Mouse (Mus musculus) frontal cortex, postnatal 25 days (tissue): ENCODE measurements around the gene Tceal1.
"Not testable (repeated sequence)": the region's sequence is repeated elsewhere in the genome, so short reads cannot be mapped to it uniquely, and the experiment has no call there.

Experiments used
- DNase-seq, 2 experiments: peaks; one replicate each; pipeline ENCODE4 v3.0.0; 2022; ENCODE audit warnings: low spot score in 2 of 2

The Tceal1 gene

DNA sequence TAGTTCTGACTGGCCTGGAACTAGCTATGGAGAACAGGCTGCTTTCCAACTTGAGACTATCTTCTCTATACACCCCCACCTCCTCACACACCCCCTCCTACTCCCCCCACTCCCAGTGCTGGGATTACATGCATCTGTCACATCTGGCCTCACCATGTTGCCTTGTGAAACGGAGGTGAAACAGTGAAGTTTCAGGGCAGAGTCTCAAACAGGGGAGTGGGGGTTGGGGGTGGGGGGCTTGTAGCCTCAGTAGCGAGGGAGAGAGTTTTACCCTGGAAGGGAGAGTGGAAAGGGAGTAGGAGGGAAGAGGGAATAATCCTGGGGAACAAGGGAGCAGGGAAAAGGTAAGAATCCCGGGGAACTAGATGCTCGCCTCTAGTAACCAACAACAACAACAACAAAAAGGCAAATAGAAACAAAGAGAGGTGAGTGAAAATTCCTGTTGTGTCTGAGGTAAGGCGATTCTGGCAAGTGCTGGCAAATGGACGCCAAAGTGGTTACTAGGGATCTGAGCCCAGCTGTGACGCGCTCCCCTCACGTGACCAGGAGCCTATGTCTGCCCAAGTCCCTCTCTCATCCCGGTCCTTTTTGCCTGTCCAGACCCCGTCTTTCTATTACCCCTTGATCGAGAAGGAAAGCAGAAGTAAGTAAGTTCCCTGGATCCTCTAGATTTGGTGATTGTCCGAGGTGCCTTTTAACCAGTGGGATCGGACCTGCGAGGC, at the start of gene Tceal1:
Tceal1 (plus strand) TSS at position 537 of the 722 bp plus-strand sequence.
- peak; percentile 41 to 43 for DNase-seq

DNA sequence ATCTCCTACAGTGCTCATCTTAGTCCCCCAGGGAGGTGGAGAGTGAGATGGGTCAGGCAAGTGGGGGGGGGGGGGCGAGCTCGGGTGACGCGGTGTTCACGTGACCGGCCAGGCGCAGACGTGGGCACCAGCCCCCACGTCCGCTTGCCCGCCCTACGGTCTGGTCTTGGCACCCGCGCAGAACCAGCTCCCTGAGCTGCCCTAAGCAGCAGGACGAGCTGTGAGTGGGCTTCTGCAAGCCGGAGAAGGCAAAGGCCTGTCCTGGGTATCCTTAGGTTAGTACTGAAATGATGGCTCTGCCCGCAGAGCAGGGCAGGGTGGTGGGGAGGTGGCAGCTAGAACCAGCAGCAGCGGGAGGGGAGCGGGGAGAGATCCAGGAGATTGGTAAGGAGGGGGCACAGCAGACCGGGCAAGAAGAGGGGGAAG, 41.5 kb upstream of the Tceal1 start:
- peak in 1 of 2 experiments; percentile 8 for DNase-seq

DNA sequence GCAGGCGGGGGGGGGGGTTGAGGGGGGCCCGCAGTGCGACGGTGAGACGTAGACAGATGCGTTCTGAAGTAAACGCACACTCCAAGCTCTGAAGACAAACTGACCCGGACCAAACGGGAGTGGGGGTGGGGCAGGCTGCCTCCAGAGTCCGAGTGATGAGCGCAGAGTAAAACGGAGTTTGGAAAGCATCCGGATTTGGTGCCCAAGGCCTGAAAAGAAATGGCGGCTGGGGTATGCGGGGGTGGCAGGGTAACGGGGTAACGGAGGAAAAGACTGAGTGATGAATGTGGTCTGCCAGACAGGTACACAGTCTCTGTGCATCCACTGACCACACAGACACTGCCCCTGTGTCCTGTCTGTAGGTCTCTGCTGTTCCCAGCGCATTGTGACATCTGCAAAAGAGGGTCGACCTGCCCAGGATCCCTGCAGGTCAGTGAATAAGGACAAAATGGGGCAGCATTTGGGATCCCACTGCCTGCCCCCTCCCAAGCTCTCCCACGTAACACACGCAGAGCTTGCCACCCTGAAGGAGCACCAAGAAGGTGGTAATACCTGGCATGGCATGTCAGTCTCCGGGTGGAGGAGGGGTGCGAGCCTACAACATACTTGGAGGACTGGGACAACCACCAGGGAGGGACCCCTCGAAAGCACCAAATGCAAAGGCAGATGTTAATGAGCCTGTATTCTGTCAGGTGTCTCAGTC, 40.9 kb upstream of the Tceal1 start:
- DNase-seq: peak; percentile 4 to 10

DNA sequence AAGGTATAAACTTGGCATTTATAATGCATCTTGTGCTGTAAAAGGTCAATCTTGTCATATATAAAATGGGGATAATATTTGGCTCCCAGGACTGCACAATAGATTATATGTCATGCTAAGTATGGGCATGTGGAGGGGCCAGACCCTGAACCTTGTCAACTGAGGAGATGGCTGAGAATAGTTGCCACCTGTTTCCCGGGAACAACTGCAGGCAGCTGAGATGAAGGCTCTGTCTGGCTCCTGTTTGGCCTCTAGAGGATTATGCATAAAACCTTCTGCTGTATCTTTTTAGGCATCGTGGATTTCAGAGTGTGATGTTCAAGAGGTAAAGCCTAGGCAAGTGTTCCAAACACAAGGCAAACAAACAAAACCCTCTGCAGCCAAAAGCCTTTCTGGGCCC, 39.0 kb upstream of the Tceal1 start:
- no peak for DNase-seq

DNA sequence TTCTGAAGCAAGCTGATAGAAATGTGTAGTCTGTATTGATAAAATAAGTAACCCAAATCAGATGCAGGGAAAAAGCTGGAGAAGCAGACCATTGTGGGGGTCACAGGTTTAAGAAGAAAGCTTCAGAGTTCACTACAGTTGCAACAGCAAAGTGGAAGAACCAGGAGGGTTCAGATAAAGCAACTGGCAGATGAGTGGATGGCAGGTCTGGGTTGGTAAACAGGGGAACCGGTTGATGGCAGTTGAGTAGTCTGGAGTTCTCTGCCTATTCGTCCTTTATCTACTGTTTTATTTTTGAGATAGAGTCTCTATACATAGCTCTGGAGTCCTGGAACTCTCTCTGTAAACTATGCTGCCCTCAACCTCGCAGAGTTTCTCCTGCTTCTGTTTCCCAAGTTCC, 26.8 kb upstream of the Tceal1 start:
- no peak for DNase-seq

DNA sequence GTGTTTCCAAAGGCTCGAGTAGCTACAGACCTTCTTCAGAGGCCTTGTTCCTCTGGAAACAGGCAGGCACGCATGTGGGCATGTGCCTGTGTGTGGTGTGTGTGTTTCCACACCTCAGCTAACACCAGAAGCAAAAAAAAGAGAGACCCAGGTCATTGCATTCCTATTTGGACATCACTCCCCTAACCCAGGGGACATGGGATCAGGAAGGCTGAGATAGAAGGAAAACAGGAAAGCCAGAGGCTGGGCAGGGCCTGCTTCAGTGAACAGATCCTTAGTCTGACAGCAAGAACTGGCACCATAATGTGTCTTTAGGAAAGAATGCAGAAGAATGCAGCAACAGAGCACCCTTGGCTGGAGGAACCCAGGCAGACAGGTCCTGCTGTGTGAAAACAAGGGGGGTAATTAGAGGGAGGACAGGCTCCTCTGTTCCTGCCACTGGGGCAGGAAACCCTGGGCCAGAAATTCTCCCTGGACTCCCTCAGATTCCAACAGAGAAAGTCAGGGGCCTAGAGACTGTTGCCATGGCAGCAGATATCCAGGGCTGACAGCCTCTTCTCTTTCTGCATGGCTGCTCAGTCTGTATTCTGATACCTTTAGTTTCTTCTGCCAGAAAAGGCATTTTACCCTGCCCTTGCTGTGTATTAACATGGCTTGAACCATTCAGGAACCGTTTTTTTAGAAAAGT, 16.0 kb upstream of the Tceal1 start:
- not testable (repeated sequence) for DNase-seq

DNA sequence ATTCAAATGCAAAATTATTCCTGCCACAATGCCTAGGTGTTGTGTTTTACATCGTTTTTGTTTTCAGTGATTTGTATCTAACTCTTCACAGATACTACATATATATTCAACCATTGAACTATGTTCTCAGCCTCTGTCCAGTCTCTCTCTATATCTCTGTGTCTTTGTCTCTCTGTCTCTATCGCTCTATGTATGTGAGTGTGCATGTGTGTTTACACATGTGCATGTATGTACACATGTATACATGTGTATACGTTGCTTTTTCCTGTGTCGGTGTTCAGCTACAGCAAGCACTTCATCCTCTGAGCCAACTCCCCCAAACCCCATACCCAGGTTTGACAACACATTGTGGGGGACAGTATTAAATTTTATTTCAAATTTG, 15.5 kb upstream of the Tceal1 start:
- no peak for DNase-seq

DNA sequence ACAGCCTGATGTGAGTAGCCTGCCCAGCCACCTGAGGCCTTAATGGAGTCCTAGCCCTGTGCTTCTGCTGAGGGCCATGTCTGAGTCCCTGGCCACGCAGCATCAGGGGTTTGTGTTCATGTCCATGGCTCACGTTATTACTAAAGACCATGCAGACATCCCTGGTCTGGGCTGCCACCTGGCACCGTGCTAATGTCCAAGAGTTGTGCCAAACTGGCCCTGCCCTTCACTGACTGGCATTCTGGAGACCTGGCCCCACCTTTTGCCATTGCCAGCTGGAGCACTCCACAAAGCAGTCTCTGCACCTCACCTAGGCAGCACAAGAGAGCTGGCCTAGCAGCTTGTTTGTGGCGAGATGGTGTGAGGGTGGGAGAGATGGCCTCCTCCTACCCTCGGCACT, 14.6 kb upstream of the Tceal1 start:
- no peak for DNase-seq

DNA sequence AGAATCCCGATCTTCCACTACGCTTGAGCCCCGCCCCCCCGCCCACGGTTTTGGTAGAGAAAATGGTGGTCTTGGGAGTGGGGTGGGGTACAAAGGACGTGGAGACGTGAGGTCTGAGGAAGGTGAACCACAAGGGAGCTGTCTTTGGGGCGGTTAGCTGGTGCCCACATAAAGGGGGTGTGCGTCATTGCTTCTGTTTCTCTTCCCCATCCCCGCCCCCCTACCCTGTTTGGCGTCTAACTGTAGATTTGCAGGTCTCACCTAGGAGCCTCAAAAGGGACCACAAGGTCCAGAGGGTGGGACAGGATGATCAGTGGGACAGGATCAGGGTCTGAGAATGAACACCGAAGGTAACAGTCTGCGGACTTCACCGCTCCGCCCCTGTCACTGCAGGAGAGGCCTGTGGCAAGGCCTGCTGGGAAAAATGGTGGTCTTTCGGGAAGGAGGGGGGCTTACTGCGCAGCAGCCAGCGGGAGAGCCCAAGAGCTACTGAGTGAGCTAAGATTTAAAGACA, 443 bp downstream of the Tceal1 start:
- peak; percentile 6 to 16 for DNase-seq

DNA sequence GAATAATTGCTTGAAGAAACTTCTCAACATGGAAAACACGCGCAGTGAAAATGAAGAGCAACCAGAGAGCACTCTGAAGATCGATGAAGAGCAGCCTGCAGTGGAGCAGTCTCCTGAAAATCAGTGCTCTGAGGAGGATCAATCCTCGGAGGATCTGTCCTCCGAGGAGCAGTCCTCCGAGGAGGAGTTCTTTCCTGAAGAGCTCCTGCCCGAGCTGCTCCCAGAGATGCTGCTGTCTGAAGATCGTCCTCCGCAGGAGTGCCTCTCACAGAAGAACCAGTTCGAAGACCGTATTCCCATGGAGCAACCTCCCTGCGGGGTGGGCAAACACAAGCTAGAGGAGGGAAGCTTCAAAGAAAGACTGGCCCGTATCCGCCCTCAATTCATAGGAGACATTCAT, 1.0 kb downstream of the Tceal1 start:
- no peak for DNase-seq

DNA sequence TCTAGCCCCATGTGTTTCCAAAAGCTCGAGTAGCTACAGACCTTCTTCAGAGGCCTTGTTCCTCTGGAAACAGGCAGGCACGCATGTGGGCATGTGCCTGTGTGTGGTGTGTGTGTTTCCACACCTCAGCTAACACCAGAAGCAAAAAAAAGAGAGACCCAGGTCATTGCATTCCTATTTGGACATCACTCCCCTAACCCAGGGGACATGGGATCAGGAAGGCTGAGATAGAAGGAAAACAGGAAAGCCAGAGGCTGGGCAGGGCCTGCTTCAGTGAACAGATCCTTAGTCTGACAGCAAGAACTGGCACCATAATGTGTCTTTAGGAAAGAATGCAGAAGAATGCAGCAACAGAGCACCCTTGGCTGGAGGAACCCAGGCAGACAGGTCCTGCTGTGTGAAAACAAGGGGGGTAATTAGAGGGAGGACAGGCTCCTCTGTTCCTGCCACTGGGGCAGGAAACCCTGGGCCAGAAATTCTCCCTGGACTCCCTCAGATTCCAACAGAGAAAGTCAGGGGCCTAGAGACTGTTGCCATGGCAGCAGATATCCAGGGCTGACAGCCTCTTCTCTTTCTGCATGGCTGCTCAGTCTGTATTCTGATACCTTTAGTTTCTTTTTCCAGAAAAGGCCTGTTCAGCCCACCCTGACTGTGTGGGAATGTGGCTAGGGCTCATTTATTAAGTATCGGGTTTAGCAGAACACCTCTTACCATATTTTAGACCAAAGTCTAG, 7.1 kb downstream of the Tceal1 start:
- not testable (repeated sequence) for DNase-seq

DNA sequence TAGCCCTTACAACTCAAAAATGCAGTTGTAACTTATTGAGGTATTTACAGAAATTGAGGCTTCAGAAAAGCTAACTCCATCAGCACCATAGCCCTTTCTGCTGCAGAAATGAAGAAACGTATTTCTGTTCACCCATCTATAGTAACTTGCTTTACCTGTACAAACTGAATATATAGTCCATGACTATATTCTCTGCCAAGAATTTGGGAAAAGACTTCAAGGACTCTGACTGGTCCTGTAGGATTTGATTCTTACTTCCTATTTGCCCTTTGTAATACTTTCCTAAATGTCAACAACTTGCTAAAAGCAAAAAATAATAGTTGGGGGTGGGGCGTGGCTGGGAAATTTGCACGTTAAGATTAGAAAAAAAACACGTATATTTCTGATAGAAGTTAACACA, 24.2 kb downstream of the Tceal1 start:
- no peak for DNase-seq

DNA sequence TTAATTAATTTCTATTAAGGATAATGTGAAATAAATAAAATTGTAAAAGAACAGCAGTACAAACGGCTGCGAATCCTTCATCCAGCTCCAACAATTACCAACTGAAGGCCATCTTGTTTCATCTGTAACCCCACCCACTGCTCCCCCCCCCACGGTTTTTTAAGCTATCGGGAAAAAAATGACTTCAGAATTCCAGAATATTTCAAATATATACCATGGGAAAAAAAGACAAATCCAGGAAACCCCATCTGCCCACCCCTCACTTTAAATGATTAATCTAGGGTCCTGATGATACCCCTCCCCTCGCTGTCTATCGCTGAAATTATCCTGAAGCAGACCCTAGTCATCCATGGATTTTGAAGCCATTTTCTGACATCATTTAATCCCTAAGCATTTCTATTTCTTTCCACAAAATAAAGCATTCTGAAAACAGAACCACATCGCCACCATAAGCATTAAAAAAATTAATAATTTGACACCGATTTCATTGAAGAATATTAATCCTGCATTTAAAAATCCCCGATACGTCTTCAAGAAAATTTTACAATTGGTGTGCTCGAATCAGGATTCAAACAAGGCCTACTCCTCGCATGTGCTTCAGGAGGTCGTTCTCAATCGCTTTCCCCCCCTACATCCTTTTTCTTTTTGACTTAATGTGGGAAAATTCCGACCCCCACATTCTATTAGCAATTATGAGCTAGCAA, 32.5 kb downstream of the Tceal1 start:
- no peak for DNase-seq

DNA sequence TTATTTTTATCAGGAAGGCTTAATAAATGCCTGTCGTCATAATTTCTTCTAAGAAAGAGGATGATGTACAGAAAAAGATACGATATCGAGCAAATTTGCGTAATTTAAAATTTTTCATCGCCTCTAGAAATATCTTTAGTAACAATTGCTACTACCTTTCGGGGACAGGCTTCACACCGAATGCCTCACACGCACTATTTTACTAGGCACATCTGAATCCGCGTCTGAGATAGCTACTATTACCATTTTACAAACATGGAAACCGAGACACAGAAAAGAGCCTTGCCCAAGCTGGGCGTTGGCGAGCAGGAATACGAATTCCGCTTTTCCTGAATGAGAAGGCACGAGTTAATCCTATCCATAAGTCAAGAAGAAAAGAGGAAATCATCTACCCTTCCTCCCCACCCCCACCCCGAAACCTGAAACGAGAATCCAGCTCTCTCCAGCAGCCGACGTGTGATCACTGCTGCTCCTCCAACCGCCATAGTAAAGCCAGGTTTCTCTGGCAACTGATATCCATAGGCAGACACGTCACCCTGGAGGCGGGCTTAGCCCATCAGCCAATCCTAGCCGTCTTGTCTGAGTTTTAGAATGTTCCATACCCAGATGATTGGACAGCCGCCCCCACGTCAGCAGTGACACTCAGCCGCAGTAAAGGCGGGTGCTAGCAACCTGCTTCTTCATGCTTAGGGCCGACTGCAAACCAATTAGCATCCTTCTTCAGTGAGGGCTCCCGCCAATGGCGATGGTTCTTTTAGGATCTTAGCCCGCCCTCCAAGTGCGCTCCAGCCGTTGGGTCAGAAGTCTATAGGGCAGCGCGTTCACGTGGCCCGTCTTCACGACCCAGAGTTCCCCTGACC, 33.2 kb downstream of the Tceal1 start:
- peak; percentile 67 to 83 for DNase-seq

DNA sequence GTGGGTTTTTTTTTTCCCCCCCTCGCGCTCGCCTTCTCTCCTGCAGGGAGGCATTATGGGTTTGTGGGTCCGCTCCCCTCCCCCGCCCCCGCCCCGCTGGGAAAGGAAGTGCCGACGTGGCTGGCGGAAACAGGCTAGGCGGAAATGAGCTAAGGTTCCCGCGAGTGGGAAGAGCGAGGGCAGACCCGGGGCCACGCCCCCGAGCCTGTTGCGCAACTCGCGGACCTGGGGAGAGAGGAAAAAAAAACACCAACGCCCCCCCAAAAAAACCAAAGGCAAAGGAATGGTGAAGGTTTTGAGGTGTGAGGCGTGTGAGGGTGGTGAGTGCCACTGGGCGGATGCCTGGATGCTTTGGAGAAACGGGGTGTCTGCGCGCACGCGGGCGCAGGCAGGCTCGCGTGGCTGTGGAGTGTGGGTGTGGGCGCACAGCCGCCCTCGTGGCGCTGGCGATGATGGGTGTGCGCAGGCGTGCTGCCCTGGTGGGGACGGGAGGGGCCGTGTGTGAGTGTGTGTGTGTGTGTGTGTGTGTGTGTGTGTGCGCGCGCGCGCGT, 33.9 kb downstream of the Tceal1 start:
- DNase-seq: peak; percentile 55 to 56

DNA sequence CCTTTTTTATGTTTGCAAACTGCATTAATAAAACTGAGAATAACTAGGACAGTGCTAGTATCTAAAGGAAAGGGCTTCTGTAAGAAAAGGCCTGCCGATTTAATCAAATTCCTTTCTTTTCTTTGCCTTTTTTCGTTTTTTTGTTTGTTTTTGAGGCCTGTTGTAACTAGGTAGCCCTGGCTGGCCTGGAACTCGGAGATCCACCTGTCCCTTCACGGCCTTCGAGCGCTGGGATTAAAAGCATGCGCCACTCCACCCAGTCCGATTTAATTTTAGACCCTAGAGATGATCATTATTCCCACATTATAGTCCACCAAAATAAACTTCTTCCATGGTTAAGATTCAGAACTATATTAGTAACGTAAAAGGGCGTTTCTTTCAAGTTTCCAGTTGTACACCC, 34.5 kb downstream of the Tceal1 start:
- no peak for DNase-seq

DNA sequence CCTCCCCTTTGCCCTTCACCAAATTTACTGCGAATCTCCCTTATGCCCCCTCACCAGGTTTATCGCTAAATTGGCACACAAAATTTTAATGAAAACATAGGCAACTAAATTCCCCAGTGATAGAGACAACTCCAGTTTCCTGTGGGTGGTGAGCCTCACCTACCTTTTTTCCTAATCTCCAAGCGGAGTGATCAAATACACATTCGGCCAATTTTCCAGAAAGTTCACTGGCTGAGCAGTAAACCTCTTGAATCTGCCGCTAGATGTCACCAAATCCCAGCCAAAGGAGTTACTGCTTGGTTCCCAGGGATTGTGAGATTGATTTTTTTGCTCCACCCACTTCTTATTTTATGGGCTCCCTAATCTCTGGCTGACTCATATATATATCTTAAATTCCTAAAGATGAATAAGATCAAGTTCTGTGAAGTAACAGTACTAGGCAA, 34.9 kb downstream of the Tceal1 start:
- DNase-seq: peak in 1 of 2 experiments; percentile 21

DNA sequence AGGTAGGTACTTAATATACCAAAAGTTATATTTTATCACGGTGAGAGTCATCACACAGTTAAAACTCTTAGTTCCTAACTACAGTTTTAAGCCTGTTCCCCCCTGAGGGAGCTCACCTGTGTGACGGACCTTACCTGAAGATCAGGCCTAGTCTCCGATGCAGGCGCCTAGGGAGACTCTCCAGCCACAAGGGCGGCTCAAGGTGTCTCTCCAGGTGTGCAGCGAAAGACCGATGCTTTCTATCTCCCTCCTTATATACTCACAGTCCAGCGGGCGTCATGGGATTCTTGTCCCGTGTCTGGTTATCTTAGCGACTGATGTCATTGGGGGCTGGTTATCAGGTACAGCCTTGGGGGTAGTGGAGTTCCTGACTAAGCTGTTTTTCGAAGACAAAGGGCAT, 35.7 kb downstream of the Tceal1 start, which contains the start of gene Morf4l2:
Morf4l2 (minus strand) TSS at position 232 of the 400 bp plus-strand sequence.
- DNase-seq: no peak

DNA sequence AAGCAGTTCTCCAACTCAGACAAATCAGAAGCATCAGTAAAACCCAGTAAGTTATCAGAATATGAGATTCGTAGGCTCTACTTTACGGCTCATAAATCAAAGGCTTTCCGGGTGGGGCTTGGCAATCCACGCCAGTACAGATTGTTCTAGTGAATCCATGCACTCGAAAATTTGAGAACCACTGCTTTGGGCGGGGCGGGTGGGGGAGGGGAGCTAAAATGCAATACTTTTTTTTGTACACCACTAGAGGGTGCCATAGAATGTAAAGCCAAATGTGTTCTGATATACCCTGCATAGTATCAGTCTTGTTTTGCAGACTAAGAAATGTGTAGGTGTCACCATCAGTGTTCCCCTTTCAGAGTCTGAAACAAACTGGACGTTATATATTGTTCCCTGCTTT, 36.9 kb downstream of the Tceal1 start:
- no peak for DNase-seq

DNA sequence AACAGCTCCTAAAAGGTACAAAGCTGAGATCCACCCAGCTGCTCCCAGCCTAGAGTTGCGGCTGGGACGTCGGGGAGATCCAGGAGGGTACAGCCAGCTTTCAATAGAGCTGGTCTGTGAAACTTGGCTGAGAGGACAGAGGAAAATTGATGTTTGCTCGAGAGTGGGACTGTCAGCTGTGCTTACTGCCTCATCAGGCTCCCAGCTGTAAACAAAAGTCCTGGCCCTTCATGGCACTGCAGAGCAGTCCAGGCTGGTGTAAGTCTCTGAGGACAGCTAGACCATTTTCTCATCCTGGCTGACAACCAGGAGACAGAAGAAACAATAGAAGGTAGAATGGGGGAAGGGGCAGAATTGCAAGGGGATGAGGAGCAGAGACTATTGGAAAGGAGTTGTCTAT, 41.5 kb downstream of the Tceal1 start:
- DNase-seq: no peak
